Mouse (Mus musculus): Measurements from ENCODE around the gene Adnp.
A peak's percentile ranks its signal among the peaks of the same experiment; 100 is the strongest.

The Adnp gene

DNA sequence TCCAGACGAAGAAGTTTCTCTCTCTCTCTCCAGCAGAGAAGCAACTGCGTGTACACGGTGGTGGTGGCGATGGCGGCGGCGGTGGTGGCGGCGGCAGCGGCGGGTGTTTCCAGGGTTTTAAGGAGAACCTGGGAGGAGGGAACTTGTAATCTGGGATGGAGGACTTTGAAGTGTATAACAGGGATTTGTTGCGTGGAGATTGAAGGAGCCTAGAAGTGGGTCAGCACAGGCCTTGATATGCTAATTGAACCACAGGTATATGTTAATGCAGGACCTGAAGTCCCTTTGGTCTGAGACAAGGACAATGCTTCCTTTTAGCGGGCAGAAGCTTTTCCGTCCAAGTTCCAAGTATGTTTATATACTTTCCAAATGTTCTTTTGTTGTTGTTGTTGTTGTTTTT is 50.6 kb downstream of the Adnp start:
- DNase-seq (ENCODE audit: low spot score) = no peak

DNA sequence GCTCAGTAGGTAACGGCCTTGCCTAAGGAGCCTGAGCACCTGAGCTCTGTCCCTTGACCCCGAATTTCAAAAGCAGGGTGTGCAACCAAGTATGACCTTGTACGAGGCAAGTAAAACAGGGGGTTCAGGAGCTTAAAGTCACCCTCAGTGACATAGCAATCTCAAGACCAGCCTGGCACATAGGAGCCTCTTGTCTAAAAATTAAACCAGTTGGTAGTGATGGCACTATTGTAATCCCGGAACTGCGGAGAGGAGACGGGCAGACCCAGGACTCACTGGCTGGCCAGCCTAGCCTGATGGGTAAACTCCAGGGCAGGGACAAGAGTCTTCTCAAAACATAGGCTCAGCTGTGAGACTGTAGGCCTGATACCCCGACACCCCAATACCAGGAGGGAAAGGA is 51.2 kb downstream of the Adnp start:
- DNase-seq (ENCODE audit: low spot score) = no peak

DNA sequence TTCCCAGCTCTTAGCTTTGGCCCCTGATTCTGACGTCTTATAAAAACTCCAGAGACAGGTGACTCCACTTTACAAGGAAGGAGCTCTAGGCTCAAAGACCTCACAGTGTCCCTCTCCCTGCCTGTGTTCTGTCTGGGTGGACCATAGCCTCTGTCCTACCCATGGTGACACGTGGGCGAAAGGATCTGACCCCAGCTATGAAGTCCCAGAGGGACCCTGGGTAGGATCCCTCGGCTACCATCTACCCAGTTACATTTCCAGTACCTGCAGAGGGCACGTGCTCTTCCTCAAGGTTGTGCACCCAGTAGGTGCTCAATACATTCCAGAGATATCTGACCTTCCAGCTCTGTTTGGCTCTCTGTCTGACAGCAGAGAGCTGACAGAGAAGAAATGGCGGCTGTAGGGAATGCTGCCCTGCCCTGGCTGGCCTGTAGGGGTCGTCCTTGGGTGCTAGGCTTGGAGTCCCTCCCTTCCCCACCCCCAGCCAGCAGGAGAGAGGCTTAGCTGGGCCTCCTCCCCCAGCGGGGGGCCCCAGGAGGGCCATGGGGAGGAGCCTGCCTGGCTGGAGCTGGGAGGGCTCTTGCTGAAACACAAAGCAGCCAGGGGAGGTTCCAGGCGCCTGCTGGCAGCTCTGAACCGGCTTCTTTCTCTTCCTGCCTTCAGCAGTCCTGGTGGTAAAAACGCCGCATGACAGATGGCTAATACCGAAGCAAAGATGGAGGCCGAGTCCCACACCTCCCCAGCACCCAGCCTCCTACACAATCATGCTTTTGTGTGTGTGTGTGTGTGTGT is 52.6 kb downstream of the Adnp start:
- peak; percentile 94 for DNase-seq (ENCODE audit: low spot score)

DNA sequence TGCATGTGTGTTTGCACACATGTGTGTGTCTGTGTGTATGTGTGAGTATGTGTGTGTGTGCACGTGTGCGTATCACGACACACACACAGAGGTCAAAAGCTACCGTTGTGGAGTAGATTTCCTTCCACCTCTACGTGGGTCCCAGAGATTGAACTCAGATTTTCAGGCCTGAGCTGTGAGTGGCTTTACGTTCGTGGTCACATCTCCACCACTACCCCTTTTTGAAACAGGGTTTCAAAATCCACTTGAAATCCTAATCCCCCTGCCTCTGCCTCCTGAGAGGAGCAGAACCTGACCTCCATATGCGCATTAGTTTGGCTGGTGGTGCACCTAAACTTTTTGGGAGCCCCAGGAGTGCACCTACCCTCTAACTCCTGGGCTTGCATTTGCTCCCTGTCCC is 57.7 kb downstream of the Adnp start:
- no peak for DNase-seq (ENCODE audit: low spot score)

DNA sequence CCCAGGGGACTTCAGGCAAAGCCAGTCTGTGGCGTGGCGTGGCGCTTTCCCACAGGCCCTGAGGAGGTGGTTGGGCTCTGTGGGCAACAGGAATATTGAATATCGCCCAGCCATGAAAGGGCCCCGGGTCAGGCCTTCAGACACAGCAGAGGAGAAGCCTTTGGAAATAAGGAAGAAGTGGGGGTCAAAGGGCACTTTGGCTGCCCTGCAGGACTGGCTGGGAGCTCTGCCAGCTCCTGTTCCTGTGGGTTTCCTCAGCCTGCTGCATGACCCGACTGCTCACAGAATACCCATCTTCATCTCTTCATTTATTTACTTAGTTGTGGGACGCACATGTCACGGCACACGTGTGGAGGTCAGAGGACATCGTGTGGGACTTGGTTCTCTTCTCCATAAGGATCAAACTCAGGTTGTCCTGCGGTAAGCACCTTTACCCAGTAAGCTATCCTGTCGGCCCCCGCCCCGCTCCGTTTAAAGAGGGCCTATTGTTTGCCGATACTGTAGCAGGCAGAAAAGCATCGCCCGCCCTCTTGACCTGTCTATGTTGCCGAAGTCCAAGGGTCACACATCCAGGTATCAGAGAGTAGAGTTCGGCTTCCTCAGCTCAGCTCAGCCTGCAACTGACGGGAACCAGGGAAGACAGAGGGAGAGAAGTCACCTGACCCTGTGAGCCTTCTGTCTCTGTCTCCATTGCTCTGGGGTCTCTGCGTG is 59.0 kb downstream of the Adnp start:
- DNase-seq (ENCODE audit: low spot score) = no peak

DNA sequence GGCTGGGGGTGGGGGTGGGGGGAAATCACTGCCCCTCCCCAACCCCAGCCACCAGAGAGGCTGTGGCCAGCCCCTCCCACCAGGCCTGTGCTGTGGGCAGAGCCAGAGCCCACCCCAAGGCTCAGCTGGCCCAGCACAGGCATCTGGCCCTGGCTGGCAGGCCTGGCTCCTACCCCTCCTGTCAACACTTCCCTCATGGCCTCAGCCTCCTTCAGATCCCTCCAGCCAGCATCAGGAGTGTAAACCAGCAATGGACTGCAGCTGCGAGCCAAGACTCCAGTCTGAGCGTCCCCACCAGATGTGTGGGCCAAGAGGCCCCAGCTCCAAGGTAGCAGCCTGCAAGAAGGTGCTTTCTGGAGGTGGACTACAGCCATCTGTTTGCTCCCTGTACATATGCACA is 61.5 kb downstream of the Adnp start:
- DNase-seq (ENCODE audit: low spot score) = no peak

DNA sequence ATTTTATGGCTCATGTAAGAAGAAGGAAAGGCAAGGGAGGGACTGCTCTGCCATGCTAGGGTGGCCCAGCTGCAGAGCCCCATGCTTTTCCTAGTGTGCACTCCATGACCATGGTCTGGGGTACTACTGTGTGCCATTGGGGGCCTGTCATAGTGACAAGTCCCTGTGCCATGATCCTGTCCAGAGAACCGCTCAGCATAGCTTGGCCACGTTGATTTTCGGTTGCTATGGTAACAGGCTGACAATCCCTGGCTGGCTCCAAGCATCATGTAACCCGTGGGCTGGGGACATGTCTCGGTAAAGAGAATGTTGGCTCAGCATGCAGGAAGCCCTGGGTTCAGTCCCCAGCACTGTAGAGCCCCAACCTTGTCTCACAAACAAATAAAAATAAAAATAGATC is 63.1 kb downstream of the Adnp start:
- no peak for DNase-seq (ENCODE audit: low spot score)

DNA sequence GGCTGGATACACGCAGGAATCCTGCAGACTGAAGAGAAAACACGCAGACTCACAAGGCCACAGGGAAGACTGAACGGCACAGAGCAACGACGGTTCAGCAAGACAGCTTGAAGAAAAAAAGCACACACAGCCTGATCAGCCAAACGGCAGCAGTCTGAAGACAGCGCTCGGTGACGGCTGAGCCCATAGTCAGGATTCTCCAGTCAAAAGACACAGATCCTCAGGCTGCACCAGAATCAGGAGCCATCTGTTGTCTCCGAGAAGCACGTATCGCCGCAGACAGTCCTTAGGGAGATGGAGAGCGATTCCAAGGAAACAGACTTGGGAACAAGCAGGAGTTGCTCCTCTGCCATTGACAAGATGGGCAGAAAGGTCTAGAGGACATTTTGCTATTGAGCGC is 69.8 kb downstream of the Adnp start:
- DNase-seq (ENCODE audit: low spot score) = no peak

Measured in c-Kit-positive CD71-positive TER-119-positive erythroid progenitor cells, embryonic 14.5 days (primary cell).